Mouse (Mus musculus): Measurements from ENCODE around the gene Tent5c. TPM values are rescaled to one million over a fixed set of nuclear protein-coding genes. Genes with fewer than 3 reads are reported as not detected.

Tent5c gene
- total and polyA plus RNA-seq, 3 experiments, result 2.0 to 3.6 TPM; not detected in 1

DNA sequence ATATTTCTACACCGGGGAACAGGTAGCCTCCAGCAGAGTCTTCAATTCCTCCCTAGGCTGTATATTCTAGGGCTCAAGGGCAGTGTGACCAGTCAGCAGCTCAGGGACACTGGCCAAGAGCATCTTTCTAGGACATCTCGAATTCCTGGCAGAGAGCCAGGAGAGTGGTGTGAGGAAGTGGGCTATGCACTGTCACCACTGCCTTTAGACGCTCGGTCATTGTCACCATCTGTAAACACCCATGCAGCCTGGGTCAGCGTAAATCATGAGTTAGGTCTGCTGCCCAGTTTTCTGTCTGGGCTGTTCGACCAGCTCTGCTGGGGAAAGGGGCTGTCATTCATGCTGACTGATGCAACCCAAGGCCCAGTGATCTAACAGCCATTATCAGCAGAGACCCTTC, 49.1 kb downstream of the Tent5c start:
- H3K27ac ChIP-seq (ENCODE audit: control insufficient read depth, low read depth, low read length), result 0 out of 2 replicates have a peak overlapping the region, but pooled peaks have one; percentile 92
- peak; percentile 41 for DNase-seq (ENCODE audit: low read depth, low spot score)
- peaks cover 0 to 38% of the 10 kb centered on the region in 2 experiments; a peak in 2 of 4 replicates for H3K36me3 ChIP-seq (ENCODE audit: control insufficient read depth in 1 of 2, insufficient read depth in 2 of 2, low read length in 2 of 2)
- H3K9ac ChIP-seq (ENCODE audit: control insufficient read depth, low read depth, low read length, poor library complexity, severe bottlenecking), result no peak overlapping the region
- no peaks in the 10 kb centered on the region for H3K9me3 ChIP-seq (replicated peaks; ENCODE audit: insufficient read depth, low read length)
- no peaks in the 10 kb centered on the region for H3K79me2 ChIP-seq (ENCODE audit: control insufficient read depth, insufficient read depth, low read length, poor library complexity)
- H3K4me1 ChIP-seq (ENCODE audit: control insufficient read depth in 1 of 2, insufficient read depth in 2 of 2, low read length in 2 of 2), result peaks cover 31 to 41% of the 10 kb centered on the region in 2 experiments
- no peaks in the 10 kb centered on the region for H3K27me3 ChIP-seq (ENCODE audit: control insufficient read depth in 1 of 2, insufficient read depth in 2 of 2, low read length in 2 of 2)
- no peak overlapping the region for H3K4me3 ChIP-seq (ENCODE audit: control insufficient read depth in 1 of 2, insufficient read depth in 1 of 2, low read depth in 2 of 2, low read length in 2 of 2)
- no peak for TF ChIP-seq MAZ (IDR thresholded peaks at IDR 0.05; ENCODE audit: low read depth, low read length)
- no peak for TF ChIP-seq SMC3 (IDR thresholded peaks at IDR 0.05; ENCODE audit: low read depth, low read length)
- TF ChIP-seq POLR2AphosphoS2 (IDR thresholded peaks at IDR 0.05; ENCODE audit: low read length), result no peak
- no peak for TF ChIP-seq GABPA (IDR thresholded peaks at IDR 0.05; ENCODE audit: low read depth, low read length)
- no peak for TF ChIP-seq ZNF384 (IDR thresholded peaks at IDR 0.05; ENCODE audit: low read depth, low read length)
- TF ChIP-seq UBTF (IDR thresholded peaks at IDR 0.05; ENCODE audit: borderline replicate concordance, insufficient read depth, low read depth, low read length), result no peak
- no peak for TF ChIP-seq MYC (IDR thresholded peaks at IDR 0.05; ENCODE audit: low read depth, low read length)
- TF ChIP-seq HCFC1 (IDR thresholded peaks at IDR 0.05; ENCODE audit: low read depth, low read length), result no peak
- TF ChIP-seq ZMIZ1 (IDR thresholded peaks at IDR 0.05; ENCODE audit: low read depth, low read length), result no peak
- TF ChIP-seq NRF1 (IDR thresholded peaks at IDR 0.05; ENCODE audit: insufficient read depth, low read depth, low read length, poor library complexity, severe bottlenecking), result no peak
- no peak for TF ChIP-seq MYB (IDR thresholded peaks at IDR 0.05; ENCODE audit: low read depth, low read length)
- TF ChIP-seq ZKSCAN1 (IDR thresholded peaks at IDR 0.05; ENCODE audit: low read depth, low read length), result no peak
- no peak for TF ChIP-seq E2F4 (IDR thresholded peaks at IDR 0.05; ENCODE audit: borderline replicate concordance, low read depth, low read length)

DNA sequence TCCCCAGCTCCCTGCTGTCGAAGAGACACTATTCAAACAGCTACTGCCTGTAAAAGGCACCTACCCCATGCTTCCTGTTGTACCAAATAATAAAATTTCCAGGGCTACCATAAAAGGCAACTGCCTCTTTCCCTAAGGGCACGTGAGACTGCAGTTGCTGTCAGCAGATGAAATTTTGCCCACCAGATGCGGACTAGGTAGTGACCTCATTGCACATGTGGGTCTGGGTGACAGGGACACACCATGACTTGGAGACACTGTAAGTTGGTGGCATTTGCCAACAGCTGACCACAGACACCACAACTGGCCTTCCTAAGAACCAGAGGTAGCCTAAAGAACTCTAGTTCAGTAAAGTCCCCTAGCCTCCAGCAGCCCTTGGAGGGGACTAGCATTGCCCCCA, 50.0 kb downstream of the Tent5c start:
- H3K27ac ChIP-seq (ENCODE audit: control insufficient read depth, low read depth, low read length), result peak overlapping the region; percentile 92
- no peaks in the 10 kb centered on the region for H3K9me3 ChIP-seq (replicated peaks; ENCODE audit: insufficient read depth, low read length)
- no peaks in the 10 kb centered on the region for H3K27me3 ChIP-seq (ENCODE audit: control insufficient read depth in 1 of 2, insufficient read depth in 2 of 2, low read length in 2 of 2)
- TF ChIP-seq SMC3 (IDR thresholded peaks at IDR 0.05; ENCODE audit: low read depth, low read length), result no peak
- peak; percentile 91 for TF ChIP-seq BHLHE40 (IDR thresholded peaks at IDR 0.05; ENCODE audit: borderline replicate concordance, low read depth, low read length)
- TF ChIP-seq ZC3H11A (IDR thresholded peaks at IDR 0.05; ENCODE audit: low read depth, low read length), result no peak
- TF ChIP-seq USF1 (IDR thresholded peaks at IDR 0.05; ENCODE audit: low read depth, low read length), result peak; percentile 69
- 0 out of 2 replicates have a peak, but pooled peaks have one; percentile 12 for TF ChIP-seq ELF1 (IDR thresholded peaks at IDR 0.05; ENCODE audit: low read depth, low read length)
- peak; percentile 53 for TF ChIP-seq MAX (IDR thresholded peaks at IDR 0.05; ENCODE audit: low read length)
- H3K36me3 ChIP-seq (ENCODE audit: control insufficient read depth in 1 of 2, insufficient read depth in 2 of 2, low read length in 2 of 2), result peaks cover 0 to 38% of the 10 kb centered on the region in 2 experiments; a peak in 2 of 4 replicates
- no peak for DNase-seq (ENCODE audit: low read depth, low spot score)
- H3K4me1 ChIP-seq (ENCODE audit: control insufficient read depth in 1 of 2, insufficient read depth in 2 of 2, low read length in 2 of 2), result peaks cover 31 to 41% of the 10 kb centered on the region in 2 experiments
- H3K9ac ChIP-seq (ENCODE audit: control insufficient read depth, low read depth, low read length, poor library complexity, severe bottlenecking), result peak overlapping the region; percentile 37
- H3K4me3 ChIP-seq (ENCODE audit: control insufficient read depth in 1 of 2, insufficient read depth in 1 of 2, low read depth in 2 of 2, low read length in 2 of 2), result peak overlapping the region in 1 of 2 experiments; percentile 25; a peak in 1 of 4 replicates
- H3K79me2 ChIP-seq (ENCODE audit: control insufficient read depth, insufficient read depth, low read length, poor library complexity), result no peaks in the 10 kb centered on the region

Data from MEL (cell line).